Mouse (Mus musculus): ENCODE measurements around the gene Zfand3. TPM values are rescaled to one million over a fixed set of nuclear protein-coding genes. Genes with fewer than 3 reads are reported as not detected.
A peak's percentile ranks its signal among the peaks of the same experiment; 100 is the strongest.

Zfand3 gene
- total and polyA plus RNA-seq, 3 experiments: 23.2 to 44.0 (median 23.5) TPM

DNA sequence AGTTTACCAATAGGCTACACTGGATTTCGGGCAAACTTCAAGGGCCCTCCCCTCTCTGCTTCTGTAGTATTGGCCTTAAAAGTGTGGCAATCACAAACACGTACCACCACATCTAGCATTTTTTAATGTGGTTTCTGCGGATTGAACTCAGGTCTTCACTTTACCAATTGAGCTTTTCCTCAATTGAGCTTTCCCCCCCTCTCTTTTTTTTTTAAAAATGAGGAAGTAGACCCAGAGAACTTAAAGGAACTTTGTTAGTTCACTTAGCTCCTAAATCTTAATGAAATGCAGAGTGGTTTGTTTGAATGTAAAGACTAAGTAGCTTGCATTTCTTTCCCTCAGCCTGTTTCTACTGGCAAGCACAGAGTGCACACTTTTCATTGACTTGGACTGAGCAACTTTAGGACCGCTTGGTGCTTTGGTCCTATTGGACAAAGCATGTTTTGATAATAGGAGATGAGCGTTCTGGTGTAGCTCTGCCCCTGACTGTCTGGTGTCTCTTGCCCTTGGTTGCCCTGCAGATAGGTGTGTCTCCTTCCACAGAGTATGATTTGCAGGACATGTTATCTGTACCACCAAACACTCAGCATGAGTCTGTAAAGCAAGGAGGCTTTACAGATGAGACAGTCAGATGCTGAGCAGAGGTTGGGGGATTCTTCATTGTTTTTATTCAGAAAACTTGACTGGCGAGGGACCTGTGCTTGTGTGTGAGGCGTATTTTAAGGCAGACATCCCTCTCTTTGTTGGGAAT is 108.2 kb downstream of the Zfand3 start:
- Histone ChIP-seq H3K79me2 (replicated peaks; ENCODE audit: control insufficient read depth, extremely low read depth, insufficient read depth, poor library complexity, severe bottlenecking) (no peaks in the 10 kb centered on the region), H3K27me3 (replicated peaks) (no peaks in the 10 kb centered on the region), H3K9ac (ENCODE audit: insufficient read depth, low read depth) (no peak overlapping the region), H3K4me3 (replicated peaks in 1 of 3; ENCODE audit: low read depth in 2 of 3, low read length in 2 of 3, poor library complexity in 1 of 3) (no peak overlapping the region), H3K4me2 (ENCODE audit: insufficient read depth, low read depth, poor library complexity, severe bottlenecking) (no peak overlapping the region), H3K27ac (ENCODE audit: insufficient read depth, low read depth) (no peak overlapping the region), H3K9me3 (replicated peaks; ENCODE audit: low read length) (no peaks in the 10 kb centered on the region), H3K36me3 (replicated peaks in 1 of 2; ENCODE audit: control insufficient read depth in 1 of 2, insufficient read depth in 1 of 2, low read length in 1 of 2) (peaks cover 3 to 35% of the 10 kb centered on the region in 2 experiments), H3K4me1 (ENCODE audit: control insufficient read depth in 1 of 2, insufficient read depth in 2 of 2) (peaks cover 3 to 31% of the 10 kb centered on the region in 2 experiments; a peak in 2 of 4 replicates)
- dilution Hi-C loops (cut with MboI; ENCODE audit: extremely low pct_ligation_motif_present, extremely low pct_unique_long_range_greater_than_20kb, low sequenced_read_pairs) (no loop called here), in situ Hi-C loops (cut with MboI; ENCODE audit: low pct_ligation_motif_present, low pct_unique_long_range_greater_than_20kb, low sequenced_read_pairs) (no loop called here)
- peak; percentile 46; the same call in 1 of the 2 replicates for TF ChIP-seq ZNF384 (IDR thresholded peaks at IDR 0.05; ENCODE audit: low read depth, low read length)
- no peak for TF ChIP-seq HCFC1 (IDR thresholded peaks at IDR 0.05; ENCODE audit: low read depth, low read length)
- DNase-seq (ENCODE audit: extremely low read depth): no peak

DNA sequence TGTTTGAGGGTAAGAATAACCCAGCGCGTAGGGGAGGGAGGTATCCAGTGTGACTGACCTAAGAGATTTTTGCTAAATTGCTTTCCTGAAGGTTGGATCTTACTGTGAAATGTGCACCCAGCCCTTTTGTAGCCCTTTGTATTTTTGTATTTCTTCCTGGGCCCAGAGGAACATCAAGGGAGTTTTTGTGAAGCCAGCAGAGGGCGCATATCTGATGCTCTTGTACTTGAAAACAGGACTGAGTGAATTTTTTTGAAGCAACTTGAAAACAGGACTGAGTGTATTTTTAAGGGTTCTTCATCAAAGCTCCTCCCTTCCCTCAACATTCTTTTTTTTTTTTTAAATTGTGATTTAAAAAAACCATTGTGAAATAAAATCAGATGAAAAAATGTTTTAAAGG is 110.2 kb downstream of the Zfand3 start:
- Histone ChIP-seq H3K4me2 (ENCODE audit: insufficient read depth, low read depth, poor library complexity, severe bottlenecking) (no peak overlapping the region), H3K9ac (ENCODE audit: insufficient read depth, low read depth) (no peak overlapping the region), H3K36me3 (replicated peaks in 1 of 2; ENCODE audit: control insufficient read depth in 1 of 2, insufficient read depth in 1 of 2, low read length in 1 of 2) (peaks cover 3 to 35% of the 10 kb centered on the region in 2 experiments), H3K4me3 (replicated peaks in 1 of 3; ENCODE audit: low read depth in 2 of 3, low read length in 2 of 3, poor library complexity in 1 of 3) (no peak overlapping the region), H3K27me3 (replicated peaks) (no peaks in the 10 kb centered on the region), H3K9me3 (replicated peaks; ENCODE audit: low read length) (no peaks in the 10 kb centered on the region), H3K27ac (ENCODE audit: insufficient read depth, low read depth) (no peak overlapping the region), H3K4me1 (ENCODE audit: control insufficient read depth in 1 of 2, insufficient read depth in 2 of 2) (peaks cover 0 to 21% of the 10 kb centered on the region in 2 experiments; a peak in 2 of 4 replicates), H3K79me2 (replicated peaks; ENCODE audit: control insufficient read depth, extremely low read depth, insufficient read depth, poor library complexity, severe bottlenecking) (no peaks in the 10 kb centered on the region)
- in situ Hi-C loops (cut with MboI; ENCODE audit: low pct_ligation_motif_present, low pct_unique_long_range_greater_than_20kb, low sequenced_read_pairs) (no loop called here), dilution Hi-C loops (cut with MboI; ENCODE audit: extremely low pct_ligation_motif_present, extremely low pct_unique_long_range_greater_than_20kb, low sequenced_read_pairs) (no loop called here)
- DNase-seq (ENCODE audit: extremely low read depth): peak; percentile 43
- TF ChIP-seq TBP (conservative IDR thresholded peaks at IDR 0.05; ENCODE audit: low read depth, low read length) (no peak), SMC3 (IDR thresholded peaks at IDR 0.05; ENCODE audit: low read depth, low read length) (peak; percentile 67), RAD21 (IDR thresholded peaks at IDR 0.05; ENCODE audit: low read depth, low read length) (peak; percentile 34), ZNF384 (IDR thresholded peaks at IDR 0.05; ENCODE audit: low read depth, low read length) (peak; percentile 60; the same call in 1 of the 2 replicates), CTCF (conservative IDR thresholded peaks at IDR 0.05 in 1 of 2, IDR thresholded peaks at IDR 0.05 in 1 of 2; ENCODE audit: low read depth in 2 of 2, low read length in 2 of 2) (peak; percentile 21 to 66; a peak in 3 of 4 replicates), KAT2A (IDR thresholded peaks at IDR 0.05; ENCODE audit: insufficient replicate concordance, low read length) (no peak)

DNA sequence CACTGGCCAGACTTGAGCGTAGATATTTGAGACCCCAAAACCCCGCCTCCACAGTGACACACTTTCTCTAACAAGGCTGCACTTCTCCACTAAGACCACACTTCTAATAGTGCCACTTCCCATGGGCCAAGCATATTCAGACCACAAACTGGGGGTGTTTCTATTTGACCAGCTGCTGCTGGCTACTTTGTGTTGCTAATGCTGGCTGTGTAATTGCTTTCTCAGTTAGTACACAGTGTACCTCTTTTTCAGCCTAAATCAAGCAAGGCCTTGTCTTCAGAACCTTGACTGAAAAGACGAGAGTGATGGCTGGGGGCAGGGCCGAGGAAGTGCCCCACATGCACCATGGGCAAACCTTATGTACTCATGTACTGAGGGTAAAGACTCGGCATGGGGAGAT is 111.7 kb downstream of the Zfand3 start:
- Histone ChIP-seq H3K27me3 (replicated peaks) (no peaks in the 10 kb centered on the region), H3K4me2 (ENCODE audit: insufficient read depth, low read depth, poor library complexity, severe bottlenecking) (no peak overlapping the region), H3K27ac (ENCODE audit: insufficient read depth, low read depth) (no peak overlapping the region), H3K9ac (ENCODE audit: insufficient read depth, low read depth) (no peak overlapping the region), H3K36me3 (replicated peaks in 1 of 2; ENCODE audit: control insufficient read depth in 1 of 2, insufficient read depth in 1 of 2, low read length in 1 of 2) (peaks cover 3 to 36% of the 10 kb centered on the region in 2 experiments), H3K4me1 (ENCODE audit: control insufficient read depth in 1 of 2, insufficient read depth in 2 of 2) (peaks cover 0 to 19% of the 10 kb centered on the region in 2 experiments; a peak in 2 of 4 replicates), H3K9me3 (replicated peaks; ENCODE audit: low read length) (no peaks in the 10 kb centered on the region), H3K4me3 (replicated peaks in 1 of 3; ENCODE audit: low read depth in 2 of 3, low read length in 2 of 3, poor library complexity in 1 of 3) (no peak overlapping the region), H3K79me2 (replicated peaks; ENCODE audit: control insufficient read depth, extremely low read depth, insufficient read depth, poor library complexity, severe bottlenecking) (no peaks in the 10 kb centered on the region)
- no peak for TF ChIP-seq ETS1 (conservative IDR thresholded peaks at IDR 0.05; ENCODE audit: low read depth, low read length)
- TF ChIP-seq MYC (IDR thresholded peaks at IDR 0.05; ENCODE audit: low read depth, low read length): no peak
- no peak for TF ChIP-seq IRF4 (IDR thresholded peaks at IDR 0.05; ENCODE audit: low read depth, low read length)
- no peak for DNase-seq (ENCODE audit: extremely low read depth)
- in situ Hi-C loops (cut with MboI; ENCODE audit: low pct_ligation_motif_present, low pct_unique_long_range_greater_than_20kb, low sequenced_read_pairs): no loop called here
- dilution Hi-C loops (cut with MboI; ENCODE audit: extremely low pct_ligation_motif_present, extremely low pct_unique_long_range_greater_than_20kb, low sequenced_read_pairs): no loop called here
